Mouse (Mus musculus) yolk sac, embryonic 10.5 days (tissue): ENCODE measurements at regions not wholly inside any gene's neighbourhood (a gene's known extent, or its start where the extent isn't known, plus 50 kb on each side); places are given as distances from the start of the nearest gene placed in this dataset.
A peak's percentile ranks its signal among the peaks of the same experiment; 100 is the strongest.

Experiments
- DNase-seq: peaks from one replicate; pipeline ENCODE4 v3.0.0-alpha.2; 2017; ENCODE audit warnings: low spot score

GRCm38 (mm10) chr12:31130434-31130833, 56.8 kb downstream of the Fam110c start:
- DNase-seq = no peak

DNA sequence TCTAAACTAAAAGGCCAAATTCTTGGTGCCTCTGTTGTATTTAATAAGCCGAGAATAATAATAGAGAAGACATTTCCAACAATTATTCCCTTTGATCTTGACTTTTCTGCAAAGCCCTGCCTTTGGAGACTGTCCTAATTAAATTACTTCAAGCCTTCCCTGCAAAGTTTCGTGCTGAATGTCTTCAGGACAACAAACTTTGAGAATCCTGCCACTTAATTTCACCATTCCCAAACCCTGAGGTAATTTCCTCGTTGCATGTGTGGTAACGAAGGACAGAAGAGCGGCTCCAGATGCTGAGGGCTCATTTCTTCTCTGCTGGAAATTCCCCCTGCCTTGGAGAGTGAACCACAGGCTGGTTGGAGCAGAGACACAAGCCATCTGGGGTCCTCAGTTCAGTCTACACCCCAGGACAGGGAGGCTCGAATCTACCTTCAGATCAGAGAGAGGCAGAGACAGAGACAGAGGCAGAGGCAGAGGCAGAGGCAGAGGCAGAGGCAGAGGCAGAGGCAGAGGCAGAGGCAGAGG, 60.9 kb downstream of the Fam110c start:
- DNase-seq = no peak

DNA sequence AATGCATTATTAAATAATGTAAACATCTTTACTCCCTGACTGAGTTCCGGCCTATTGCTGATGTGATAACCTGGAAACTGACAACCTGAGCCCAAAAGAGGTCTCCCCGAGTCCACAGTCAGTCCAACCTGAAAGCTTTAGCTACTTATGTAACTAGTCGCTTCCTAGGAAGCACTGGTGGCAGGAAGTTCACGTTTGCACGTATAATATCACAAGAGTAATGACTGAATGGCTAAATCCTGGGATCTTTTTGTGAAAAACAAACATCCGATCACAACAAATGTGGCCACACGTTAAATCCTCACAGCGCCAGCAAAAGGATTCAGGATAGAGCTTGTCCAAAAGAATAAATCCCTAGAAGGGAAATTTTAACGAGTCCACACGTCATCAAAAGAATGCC, 62.7 kb downstream of the Fam110c start:
- no peak for DNase-seq

DNA sequence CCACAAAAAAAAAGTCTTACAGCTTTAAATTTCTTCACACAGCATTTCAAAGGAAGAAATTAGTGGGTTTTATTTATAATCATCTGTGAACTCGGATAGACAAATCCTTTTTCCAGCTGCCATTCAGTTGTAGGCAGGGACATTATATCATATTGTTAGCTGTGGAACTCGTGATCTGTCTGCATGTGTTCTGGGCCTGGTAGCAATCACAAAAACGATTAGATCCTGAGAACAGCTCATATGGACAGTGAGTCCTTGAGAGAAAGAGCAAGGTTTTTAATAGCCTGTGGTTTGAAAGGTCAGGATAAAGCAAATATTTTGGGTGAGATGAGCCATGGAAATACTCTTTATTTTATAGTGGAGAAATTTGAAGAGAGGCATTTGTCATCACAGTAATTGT, 63.2 kb downstream of the Fam110c start:
- no peak for DNase-seq

GRCm38 (mm10) chr12:31137431-31137830, 63.8 kb downstream of the Fam110c start:
- no peak for DNase-seq

DNA sequence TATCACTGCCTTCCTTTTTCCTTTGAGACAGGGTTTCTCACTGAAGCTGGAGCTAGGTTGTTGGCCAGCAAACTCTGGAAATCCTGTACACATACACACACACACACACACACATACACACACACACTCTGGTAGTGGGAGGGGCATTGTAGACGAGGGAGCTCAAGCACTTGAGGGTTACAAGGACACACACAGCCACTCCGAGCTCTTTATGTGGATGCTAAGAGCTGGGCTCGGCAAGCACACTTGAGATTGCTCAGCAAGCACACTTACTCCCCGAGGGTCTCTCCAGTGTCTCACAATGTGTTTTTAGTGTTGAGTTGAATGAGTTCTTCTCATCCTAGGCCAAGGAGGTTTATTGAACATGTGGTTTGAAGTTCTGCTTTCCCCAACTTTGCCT, 66.2 kb downstream of the Fam110c start:
- no peak for DNase-seq

- no peak for DNase-seq
These were observed 69.6 kb downstream of the Fam110c start for GRCm38 (mm10) chr12:31143266-31143665.

DNA sequence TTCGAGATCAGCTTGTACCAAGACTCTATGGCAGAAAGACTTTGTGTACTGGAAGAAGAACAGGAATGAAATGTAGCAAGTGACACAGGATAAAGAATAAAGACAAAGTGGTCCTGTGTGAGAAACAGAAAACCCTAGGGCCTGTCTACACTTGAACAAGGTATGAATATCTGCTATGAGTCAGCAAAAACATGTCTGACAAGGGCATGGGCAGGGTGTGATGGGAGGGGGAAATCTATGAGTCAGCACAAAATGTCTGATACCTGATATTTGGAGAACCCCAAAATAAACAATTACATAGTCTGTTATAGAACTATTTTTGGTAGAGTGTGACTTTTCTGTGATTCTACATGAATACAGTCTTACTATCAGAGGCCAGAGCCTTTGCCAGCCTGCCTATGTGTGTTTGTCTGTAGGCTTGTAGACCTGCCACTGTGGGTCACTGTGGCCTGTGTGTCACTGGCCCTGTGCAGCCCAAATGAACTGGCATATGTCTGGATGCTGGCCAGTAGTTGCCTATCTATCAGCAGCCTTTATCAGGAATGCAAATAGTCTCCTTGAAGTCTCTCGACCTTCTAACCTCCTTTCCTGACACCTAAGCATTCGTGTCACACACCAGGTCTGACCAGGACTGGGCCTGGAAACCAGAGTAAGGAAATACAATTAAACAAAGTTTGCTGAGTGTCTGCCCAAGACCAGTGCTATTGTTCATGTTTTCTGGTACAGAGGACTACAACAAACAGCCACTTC, 71.5 kb downstream of the Fam110c start:
- DNase-seq = peak; percentile 45

- DNase-seq = no peak
These were observed 75.0 kb downstream of the Fam110c start for GRCm38 (mm10) chr12:31148417-31149356.

DNA sequence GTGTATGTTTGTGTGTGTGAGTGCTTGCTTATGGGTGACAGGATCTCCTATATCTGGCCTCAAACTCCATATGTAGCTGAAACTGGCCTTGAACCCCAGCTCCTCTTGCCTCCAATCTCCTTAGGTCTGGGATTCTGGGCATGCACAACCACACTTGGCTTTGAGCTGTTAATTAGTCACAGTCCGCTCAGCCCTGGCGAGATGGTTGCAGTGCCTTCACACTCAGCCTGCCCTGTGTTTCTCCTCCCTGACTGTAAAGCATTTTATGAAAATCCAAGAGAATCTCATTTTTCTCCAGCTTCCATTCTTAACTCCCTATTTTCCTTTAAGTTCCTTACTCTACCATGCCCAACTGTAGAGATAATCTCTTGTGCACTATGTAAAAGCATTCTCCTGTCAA, 80.1 kb downstream of the Fam110c start:
- no peak for DNase-seq

GRCm38 (mm10) chr12:31154608-31155011, 80.9 kb downstream of the Fam110c start:
- DNase-seq = no peak

DNA sequence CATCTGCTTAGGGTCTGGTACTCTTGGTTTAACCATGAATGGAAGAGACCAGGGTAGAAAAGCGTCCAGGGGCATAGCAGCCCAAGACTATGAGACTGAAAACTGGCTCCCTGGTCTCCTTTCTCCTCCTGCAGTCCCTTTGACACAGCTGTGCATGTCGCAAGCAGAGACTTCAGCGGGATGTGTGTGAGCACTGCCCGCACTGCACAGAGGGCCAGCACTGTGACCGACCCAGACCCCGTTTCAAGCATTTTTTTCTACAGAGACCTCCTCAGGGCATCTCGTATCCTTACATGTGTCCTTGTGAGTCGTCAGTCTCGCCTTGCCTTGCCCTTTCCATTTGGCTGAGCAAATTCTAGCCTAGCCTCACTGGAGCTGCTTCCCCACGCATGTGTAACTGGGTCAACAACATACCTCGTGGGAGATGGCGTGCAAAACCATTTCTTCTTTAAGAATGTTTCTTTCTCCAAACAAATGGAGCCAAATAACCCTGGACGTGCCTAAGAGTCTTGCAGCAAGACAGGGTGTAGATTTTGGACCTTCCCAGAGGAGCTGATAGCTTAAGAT, 82.6 kb downstream of the Fam110c start:
- no peak for DNase-seq

- DNase-seq = no peak
These were observed 83.1 kb upstream of the Gm6993 start for GRCm38 (mm10) chr12:31157453-31157852.

DNA sequence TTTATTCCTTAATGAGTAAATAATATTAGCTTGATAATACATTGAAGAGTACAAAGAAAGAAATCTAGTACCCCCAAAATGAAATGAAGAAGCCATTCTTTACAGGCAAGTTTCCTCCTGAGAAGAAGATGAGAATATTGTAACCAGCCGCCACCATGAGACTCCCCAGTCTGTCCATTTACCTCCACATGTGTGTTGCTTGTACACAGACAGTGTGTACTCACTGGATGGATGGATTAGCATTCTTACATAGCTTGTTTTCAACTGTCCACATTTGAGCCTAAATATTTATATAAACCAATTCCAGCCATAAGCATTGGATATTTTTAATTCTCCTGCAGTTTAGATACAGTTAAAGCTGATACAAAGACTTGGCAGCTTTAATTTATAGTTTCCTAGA, 82.7 kb upstream of the Gm6993 start:
- no peak for DNase-seq

GRCm38 (mm10) chr12:31158885-31159284, 81.7 kb upstream of the Gm6993 start:
- DNase-seq = no peak

DNA sequence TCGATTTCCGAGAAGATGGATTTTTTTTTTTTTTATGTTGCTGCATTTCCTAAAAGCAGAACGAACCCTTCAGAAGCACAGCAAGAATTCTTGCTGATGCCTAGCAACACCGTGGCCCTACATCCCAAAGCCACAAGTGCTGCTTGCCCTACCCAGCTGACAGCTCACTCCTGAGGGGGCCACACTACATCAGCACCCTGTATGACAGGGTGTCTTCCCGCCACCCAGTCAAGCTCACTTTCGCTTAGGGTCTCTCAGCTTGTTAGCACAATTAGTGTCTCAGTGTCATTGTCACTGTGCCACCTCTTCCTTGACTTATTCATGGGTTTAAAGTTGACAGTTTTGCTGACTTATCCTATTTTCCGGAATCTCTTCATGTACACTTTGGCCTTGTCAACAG, 81.2 kb upstream of the Gm6993 start:
- no peak for DNase-seq

- DNase-seq = no peak
These were observed 72.2 kb upstream of the Gm6993 start for GRCm38 (mm10) chr12:31168221-31168890.

DNA sequence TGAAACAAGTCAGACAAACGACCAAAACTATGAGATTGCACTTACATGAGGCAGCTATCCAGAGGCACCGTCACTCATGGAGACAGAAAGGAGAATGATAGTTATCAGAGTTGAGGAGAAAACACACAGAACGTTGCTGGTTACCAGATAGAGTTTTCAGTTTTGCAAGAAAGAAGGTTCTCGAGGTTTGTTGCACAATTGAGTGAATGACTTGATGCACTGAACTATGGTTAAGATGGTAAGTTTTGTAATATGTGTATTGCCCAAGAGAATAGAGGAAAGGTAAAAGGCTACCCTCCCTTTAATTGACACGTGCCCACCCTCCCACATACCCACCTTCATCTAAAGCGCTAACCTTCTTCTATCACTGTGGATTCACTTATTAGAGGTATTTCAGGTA, 70.5 kb upstream of the Gm6993 start:
- DNase-seq = no peak

- DNase-seq = no peak
These were observed 69.9 kb upstream of the Gm6993 start for GRCm38 (mm10) chr12:31170546-31171160.

GRCm38 (mm10) chr12:31171992-31172391, 68.6 kb upstream of the Gm6993 start:
- no peak for DNase-seq

GRCm38 (mm10) chr12:31172451-31173318, 67.9 kb upstream of the Gm6993 start:
- DNase-seq = peak; percentile 40
